Mouse (Mus musculus): ENCODE data around the gene Junb.

Junb gene

DNA sequence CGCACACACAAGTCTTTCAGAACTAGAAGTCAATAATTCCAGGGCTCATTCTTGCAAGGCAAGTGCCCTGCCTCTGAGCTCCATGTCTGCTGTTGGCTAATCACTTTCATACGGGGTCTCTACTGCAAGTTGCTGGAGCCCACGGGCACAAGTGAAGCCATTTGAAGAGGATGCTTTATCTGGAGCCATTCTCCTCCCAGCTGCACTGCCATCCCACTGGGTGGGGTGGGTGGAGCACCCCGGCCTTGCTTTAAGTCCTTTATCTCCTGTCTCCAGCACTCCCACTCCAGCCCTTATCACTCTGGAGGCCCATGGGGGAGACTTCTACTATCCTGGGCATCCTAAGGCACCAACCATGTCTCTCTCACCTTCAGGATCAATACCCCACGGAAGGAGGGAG is 7.6 kb downstream of the Junb start:
- DNase-seq (ENCODE audit: low spot score in 2 of 2): no peak

DNA sequence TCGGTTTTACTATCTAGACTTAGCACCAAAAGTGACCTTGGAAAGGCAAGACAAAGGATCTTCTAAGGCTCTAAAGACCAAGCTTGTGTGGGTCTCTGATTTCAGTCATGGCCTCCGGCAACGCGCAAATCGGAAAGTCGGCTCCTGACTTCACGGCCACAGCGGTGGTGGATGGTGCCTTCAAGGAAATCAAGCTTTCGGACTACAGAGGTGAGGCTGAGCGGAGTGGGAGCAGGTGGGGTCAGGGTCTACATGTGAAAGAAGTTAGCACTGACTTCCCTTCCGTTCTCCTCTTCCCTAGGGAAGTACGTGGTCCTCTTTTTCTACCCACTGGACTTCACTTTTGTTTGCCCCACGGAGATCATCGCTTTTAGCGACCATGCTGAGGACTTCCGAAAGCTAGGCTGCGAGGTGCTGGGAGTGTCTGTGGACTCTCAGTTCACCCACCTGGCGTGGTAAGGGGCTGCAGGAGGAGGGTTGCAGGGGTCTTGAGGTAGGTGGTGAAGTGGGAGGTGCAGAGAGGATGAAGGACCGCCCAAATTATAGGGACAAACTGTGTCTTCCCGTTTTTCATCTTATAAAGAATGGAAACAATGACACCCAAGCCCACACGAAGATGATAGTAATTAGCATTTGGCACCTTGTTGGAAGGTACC is 8.3 kb downstream of the Junb start:
- DNase-seq (ENCODE audit: low spot score in 2 of 2): no peak

DNA sequence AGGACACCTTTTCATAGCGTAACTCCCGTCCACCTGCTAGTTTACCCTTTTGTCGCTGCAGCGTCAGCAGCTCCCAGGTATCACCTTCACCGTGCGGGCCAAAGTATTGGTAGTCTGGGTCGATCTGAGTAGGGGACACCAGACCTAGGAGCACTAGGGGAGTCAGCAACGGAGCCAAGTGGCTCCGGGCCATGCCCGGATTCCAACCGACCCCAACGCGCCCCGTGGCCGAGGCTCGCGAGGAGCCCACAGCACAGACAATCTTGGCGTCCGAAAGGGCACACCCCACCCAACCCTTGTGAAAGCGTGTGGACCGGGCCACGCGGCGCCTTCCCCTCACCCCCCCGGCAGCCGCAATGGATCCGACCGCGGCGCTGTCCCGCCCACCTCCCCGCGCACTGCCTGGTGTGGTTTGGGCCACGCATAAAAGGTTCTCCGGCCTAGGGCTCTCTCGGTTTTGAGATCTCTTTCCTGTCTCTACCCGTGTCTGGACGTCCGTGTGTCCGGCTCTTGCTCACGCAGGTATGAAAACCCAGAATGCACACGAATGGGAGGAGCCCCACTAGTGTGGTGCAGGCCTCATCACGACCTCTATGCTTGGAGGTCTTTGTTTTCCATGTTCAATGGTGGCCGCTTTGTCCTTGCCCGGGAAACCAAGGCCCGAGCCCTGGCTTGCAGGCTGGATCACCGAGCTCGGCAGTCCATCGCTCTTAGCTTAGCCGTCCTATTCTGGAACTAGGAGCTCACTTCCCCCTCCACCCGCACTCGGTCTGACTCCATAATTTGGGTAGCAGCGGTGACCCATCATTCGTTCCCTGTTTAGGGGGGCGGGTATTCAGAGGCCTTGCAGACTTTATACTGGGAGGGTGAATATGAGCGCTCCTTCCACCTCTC is 9.0 kb downstream of the Junb start, which contains the start of the genes Gm49661, Prdx2 and Rnaseh2a:
TSS of gene Gm49661 (minus strand) at position 193 of the 894 bp plus-strand sequence.
TSS of gene Prdx2 (plus strand) at position 347 of the 894 bp plus-strand sequence.
TSS of gene Rnaseh2a (minus strand) at position 527 of the 894 bp plus-strand sequence.
- DNase-seq (ENCODE audit: low spot score in 2 of 2): peak in 1 of 2 experiments; percentile 54

DNA sequence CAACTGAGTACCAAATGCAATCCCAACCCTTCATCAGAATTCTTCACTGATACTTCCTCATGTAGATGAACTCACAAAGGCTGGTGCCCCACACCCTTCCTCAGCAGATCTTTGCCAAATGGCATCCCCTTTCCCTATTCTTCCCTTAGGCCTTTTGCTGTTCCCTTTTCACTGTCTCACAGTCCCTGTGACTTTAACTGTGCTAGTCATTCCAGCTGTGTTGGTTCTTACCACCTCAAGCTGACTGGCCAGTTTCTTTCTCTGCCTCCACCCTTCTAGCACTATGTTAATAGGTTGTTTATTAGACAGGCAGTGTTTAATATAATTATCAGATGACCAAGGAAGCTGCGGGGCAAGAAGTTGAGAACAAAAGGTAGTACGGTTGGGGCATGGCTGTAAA is 9.9 kb downstream of the Junb start:
- DNase-seq (ENCODE audit: low spot score in 2 of 2): no peak

DNA sequence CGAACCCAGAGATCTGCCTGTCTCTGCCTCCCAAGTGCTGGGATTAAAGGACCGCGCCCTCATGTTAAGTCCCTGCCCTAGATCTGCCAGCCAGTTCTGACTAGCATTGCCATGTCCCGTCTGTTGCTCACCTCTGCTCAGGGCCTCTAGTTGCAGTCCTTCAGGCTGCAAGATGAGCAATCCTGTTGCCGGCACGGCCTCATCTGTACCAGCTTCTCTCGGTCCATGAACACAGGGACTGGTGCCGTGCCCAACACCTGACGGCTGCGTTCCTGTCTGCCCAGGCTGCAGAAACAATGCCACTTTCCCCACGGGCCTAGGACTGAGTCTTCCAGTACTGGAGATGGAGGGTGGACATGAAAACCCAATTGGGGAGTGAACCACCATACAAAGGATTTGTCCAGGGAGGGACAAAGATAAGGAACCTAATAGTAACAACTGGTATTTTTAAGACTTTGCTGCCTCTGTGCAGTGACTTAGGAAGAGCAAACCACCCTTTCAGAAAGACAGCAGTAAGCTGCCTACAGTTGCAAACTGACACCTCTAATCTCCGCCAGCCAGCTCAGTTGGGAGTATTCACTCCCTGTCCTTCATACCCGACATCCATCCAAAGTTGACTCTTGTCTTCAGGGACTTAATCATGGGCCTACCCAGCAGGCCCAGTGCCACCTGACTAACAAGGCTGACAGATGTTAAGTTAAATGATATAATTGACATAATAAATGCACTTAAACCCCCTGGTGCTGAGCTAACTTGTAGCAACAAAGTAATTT is 10.8 kb downstream of the Junb start:
- no peak for DNase-seq (ENCODE audit: low spot score in 2 of 2)

DNA sequence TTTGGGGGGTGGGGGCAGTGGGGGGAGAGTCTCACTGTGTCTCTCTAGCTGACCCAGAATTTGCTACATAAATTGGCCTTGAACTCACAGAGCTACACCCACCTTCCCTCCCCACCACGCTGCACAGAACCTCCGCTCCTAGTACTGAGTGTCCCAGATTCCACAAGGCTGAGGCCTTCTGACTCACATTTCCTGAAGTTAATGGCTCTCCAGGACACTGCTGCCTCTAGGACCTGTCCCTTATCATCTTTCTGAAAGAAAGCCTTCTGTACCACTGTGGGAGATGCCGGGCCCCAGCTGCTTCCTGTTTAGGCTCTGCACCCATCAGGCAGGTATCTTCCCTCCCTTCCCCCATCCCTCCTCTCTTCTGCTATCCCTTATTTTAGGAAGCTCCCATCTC is 11.9 kb downstream of the Junb start:
- no peak for DNase-seq (ENCODE audit: low spot score in 2 of 2)

DNA sequence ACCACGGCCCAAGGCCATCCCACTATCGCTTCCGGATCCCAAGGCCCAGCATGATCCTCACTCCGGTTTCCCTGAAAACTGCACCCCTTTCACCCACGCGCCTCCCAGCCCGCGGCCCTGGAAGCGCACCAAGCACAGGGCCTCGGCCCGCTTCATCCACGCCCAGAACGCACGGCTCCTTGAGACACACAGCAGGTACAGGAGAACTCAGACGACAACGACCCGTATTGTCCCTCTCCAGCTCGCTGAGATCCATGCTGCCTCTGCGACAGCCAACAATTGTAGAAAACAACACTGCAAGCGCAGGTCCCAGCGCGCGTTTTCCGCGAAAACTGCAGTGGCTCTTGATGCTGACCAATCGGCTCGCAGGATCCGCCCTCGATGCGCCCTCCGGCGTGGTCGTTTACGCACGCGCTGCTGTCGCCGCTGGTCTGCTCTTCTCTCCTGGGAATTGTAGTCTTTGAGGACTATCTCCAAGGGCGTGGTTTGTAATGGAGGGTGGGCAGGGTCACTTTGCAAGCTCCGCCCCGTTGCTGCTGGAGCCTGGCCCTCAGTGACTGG is 12.7 kb downstream of the Junb start:
- peak; percentile 84 to 86 for DNase-seq (ENCODE audit: low spot score in 2 of 2)

DNA sequence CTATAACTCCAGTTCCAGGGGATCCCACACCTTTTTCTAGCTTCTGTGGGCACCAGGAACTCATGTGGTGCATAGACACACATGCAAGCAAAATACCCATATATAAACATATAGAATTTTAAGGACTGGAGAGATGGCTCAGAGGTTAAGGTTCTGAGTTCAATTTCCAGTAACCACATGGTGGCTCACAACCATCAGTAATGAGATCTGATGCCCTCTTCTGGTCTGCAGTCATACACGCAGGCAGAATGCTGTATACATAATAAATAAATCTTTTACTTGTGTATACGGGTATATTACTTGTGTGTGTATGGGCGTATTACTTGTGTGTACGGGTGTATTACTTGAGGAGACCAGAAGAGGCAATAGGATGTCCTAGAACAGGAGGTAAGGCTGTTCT is 14.6 kb downstream of the Junb start:
- DNase-seq (ENCODE audit: low spot score in 2 of 2): no peak

DNA sequence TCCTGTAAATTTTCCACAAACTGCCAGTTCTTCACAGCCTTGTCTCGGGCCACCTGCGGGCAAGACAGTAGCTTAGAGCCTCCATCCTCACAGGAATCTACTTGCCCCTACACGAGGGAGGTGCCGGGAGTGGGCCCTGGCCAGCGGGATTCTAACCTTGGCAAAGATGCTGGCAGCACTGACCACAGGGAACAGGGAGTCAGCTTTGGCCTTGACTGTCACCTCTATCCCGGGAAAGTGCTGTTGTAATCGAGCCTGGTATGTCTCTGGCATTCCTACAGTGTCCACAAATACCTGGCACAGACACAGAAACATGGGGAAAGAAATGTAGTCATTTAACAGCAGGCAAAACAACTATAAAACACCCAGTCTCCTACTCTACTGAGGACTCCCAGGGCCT is 18.7 kb downstream of the Junb start:
- no peak for DNase-seq (ENCODE audit: low spot score in 2 of 2)

DNA sequence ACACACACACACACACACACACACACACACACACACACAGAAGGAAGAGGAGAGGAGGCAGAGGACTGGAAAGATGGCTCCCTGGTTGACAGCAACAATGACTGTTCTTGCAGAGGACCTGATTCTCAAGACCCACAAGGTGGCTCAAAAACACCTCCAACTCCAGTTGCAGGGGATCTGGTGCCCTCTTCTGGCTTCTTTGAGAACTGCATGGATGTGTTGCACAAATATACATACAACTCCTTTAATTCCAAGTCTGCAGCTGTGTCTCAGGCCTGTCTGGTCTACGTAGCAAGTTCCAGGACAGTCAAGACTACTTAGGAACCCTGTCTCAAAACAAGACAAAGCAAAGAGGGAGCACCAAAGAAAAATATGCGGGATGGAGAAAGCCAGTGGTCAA is 21.8 kb downstream of the Junb start:
- peak; percentile 54 to 80 for DNase-seq (ENCODE audit: low spot score in 2 of 2)

DNA sequence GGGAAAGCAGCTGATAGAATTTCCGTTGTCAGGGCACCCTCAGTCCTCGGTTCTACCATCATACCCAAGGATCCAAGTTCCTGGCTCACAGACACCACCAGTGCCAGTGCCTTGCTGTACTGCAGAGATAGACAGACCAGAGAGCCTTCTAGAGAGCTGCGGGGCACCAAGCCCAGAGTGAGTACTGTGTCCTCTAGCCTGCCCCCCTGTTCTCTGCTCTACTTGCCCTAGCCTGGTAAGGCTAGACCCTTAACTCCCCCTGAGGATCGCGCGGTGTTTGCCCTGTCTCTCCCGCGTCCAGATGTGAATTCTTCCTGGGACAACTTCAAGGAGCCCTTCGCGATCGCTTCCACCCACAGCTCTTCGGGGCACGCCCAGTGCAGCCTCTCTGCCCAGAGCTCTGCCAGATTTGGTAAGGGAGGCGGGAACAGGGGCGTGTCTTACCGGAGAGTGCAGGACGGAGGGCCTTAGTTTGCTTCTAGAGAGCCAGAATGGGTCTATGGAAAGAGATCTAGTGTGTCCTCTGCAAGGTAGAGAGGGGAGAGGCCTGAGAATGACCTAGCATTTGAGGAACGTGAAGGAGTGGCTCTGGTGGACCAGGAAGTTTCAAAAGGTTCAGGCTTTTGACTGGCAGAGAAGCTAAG is 25.8 kb downstream of the Junb start:
- DNase-seq (ENCODE audit: low spot score in 2 of 2): no peak

DNA sequence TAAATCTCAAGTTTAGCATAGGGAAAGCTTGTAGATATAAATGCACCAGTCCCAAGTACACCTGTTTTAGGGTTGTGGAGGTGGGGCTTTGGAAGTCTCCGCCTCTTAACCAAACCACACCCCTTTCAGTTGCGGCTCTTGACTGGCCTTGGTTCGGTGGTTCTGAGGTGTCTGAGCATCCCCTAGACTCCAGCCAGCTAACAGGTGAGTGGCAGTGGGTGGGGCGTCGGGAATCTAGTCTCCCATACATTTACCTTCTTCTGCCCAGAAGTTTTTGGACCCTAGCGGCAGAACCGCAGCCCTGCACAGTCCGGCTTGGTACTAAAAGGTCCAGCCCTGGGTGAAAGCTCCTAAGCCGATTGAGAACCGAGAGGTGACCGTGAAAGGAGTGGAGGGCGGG is 28.8 kb downstream of the Junb start:
- no peak for DNase-seq (ENCODE audit: low spot score in 2 of 2)

DNA sequence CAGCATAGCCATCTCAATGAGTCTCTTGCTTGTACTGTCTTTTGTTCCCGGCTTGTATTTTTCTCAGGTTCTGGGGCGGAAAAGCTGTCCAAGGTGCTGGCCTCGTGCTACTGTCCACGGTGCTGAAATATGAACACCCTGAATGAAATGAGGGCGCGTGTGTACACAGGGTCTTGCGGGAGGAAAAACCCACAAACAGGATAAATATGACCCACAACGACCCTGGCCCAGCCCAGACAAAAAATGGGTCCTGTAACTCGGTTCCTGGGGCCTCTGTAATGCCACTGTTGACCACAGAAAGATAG is 31.3 kb downstream of the Junb start:
- DNase-seq (ENCODE audit: low spot score in 2 of 2): no peak

DNA sequence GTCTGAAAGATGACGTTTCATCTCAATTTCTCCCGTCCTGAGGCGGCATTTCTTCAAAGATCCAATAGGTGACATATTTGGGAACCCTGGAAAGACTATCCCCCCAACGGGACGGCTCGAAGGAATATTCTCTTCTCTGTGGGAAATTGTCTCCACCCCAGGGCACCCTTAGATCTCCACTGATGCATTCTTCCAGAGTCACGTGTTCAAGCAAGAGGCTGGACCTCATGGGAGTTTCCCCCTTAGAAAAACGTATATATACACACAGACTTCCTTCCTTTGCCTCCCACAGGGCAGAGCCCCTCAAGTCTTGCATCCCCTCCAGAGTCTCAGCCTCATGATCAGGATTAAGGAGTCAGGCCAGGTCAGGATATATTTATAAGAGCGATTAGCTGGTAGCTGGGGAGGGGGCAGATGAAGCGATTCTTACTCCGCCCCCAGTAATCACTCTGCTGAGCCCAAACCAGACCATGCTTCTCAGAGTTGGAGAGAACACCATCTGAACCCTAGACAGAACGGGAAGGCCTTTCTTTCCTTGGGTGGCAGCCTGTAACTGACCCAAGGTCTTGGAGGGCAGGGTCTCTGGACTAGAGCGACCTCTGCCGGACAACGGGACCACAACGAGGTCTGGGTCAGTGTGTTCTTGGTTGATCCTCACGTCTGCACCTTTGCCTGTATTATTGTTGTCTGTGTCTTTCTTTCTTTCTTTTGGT is 31.8 kb downstream of the Junb start, which contains the start of gene Rtbdn:
TSS of gene Rtbdn (plus strand) at position 464 of the 713 bp plus-strand sequence.
- no peak for DNase-seq (ENCODE audit: low spot score in 2 of 2)

DNA sequence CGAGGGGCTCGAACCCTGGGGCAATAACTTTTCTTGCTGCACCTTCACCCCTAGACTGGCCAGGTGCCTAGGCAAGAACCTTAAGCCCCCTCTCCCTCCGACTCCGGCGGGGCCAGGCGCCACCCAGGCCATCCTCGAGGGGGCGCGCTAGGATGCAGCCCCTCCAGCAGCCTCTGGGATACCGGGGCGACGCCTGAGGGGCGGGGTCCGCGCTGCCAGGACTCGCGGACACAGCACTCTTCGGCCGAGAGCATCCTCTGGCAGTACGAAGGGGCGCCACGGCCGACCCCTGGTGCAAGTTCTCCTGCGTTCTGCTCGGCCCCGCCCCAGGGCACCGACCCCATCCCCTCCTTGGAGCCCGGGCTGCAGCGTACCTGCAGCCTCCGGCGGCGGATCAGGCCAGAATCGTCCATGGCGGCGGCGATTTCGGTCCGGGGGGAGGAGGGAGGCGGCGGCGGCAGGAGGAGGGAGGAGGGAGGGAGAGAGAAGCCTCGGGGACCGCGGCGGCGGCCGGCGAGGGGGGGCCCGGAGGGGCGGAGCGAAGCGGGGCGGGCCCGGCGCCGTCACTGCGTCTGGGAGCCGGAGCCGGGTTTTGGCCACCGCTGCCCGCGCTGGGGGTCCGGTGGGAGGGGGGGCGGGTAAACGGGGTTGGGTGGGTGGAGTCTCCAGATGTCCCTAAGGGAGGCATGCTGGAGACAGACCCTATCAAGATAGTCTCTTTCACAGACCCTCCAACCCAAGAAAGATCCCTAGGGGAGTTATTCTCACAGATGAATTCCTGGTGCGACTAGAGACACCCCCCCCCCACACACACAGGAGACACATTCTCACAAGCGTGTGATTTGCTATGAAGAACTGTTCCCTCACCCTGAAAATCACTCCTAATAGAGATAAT is 32.6 kb downstream of the Junb start:
- no peak for DNase-seq (ENCODE audit: low spot score in 2 of 2)

DNA sequence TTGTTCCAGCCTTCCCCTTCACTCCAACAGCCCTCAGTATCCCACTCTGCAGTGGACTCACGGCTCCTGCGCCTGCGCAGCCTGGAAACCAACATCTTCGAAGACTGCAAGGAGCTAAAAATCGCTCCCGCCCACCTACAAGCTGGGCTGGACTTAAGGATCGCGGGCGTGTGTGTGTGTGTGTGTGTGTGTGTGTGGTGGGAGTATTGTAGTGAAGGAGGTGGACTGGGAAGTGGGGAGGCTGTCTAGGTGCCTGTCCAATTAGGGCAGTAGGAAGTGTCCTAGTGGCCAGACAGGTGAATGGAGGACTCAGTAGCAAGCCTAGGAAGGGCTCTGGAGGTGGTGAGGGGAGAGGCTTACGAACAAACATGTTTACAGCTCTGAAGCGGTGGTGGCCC is 33.3 kb downstream of the Junb start:
- no peak for DNase-seq (ENCODE audit: low spot score in 2 of 2)

DNA sequence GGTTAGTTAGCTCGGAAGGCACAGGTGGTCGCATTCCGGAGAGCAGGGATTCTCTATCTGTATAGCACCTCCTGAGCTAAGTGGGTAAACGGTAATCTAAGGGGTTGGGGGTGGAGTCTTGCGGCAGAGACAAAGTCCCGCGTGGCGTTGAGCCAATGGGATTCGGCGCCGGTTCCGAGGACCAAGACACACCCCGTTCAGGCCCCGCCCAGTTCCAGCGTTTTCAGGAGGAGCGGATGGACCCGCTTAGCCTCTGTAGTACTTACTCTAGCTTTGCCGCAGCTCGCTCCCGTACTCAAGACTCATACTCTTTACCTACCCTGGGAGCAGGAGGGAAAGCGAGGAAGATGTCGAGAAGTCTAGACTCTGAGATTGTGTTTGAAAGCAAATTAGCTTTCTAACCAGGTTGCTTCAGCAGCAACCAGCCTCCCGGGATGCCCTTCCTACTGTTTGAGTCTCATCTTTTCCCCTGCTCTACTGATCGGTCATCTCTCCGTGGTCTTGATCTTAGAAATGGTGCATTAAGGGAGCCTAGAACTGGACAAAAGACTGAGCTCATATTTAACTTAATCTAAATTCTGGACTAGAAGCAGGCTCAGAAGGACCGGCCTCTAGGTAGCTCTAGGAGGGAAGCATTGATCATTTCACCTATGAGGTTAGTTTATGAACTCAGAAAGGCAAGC is 33.9 kb downstream of the Junb start:
- peak; percentile 36 to 39 for DNase-seq (ENCODE audit: low spot score in 2 of 2)

DNA sequence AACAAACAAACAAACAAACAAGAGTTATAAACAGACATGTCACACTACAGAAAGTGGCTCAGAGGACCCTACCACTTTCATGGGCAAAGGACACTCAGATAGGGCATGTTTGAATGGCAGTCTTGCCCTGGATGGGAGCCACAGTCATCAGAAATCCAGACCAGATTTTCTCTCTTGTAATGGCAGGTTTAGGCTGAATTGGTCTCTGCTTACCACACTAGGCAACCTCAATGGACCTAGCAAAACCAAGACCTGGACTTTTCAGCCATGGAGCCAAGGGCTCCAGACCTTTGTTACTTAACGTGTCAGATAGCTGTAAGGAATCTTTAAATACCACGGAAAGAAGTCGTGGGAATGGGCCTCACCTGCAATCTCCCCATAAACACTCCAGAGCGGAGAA is 34.8 kb downstream of the Junb start:
- no peak for DNase-seq (ENCODE audit: low spot score in 2 of 2)

All from thymus, postnatal 10 days (tissue).